Mouse (Mus musculus) spleen, adult 2 months (tissue): ENCODE data around the gene Mpnd. TPM values are rescaled to one million over a fixed set of nuclear protein-coding genes. Genes with fewer than 3 reads are reported as not detected.

Experiments used
- DNase-seq, 2 experiments: peaks; one replicate each; pipeline versions ENCODE4 v3.0.0 to v3.0.0-alpha.2; 2012 to 2021; ENCODE audit warnings: low spot score in 2 of 2, low read depth in 1 of 2
- H3K27ac ChIP-seq: fragments of 200-500 bp; 2 replicates; pipeline ENCODE4 v1.5.1; 2012; ENCODE audit warnings: low read length, inconsistent platforms; ENCODE audit not compliant: insufficient read depth
- H3K27me3 ChIP-seq: fragments of 200-500 bp; 2 replicates; pipeline ENCODE4 v1.6.1; 2012; ENCODE audit warnings: mild to moderate bottlenecking, moderate library complexity, low read length, inconsistent platforms; ENCODE audit not compliant: control insufficient read depth, insufficient read depth
- H3K36me3 ChIP-seq: fragments of 200-500 bp; 2 replicates; pipeline ENCODE4 v1.6.1; 2012; ENCODE audit warnings: mild to moderate bottlenecking, low read length, inconsistent platforms; ENCODE audit not compliant: control insufficient read depth, insufficient read depth
- H3K4me1 ChIP-seq: fragments of 200-500 bp; 2 replicates; pipeline ENCODE4 v1.6.1; 2011; ENCODE audit warnings: inconsistent platforms; ENCODE audit not compliant: control insufficient read depth, insufficient read depth, insufficient read length
- H3K4me3 ChIP-seq: fragments of 200-500 bp; 2 replicates; pipeline ENCODE4 v1.5.1; 2011; ENCODE audit warnings: mild to moderate bottlenecking, inconsistent platforms; ENCODE audit not compliant: insufficient read depth, insufficient read length; ENCODE audit errors: extremely low read depth
- CTCF ChIP-seq: fragments of 200-500 bp; IDR thresholded peaks from 2 replicates; pipeline ENCODE4 v1.5.1; 2011; ENCODE audit warnings: mild to moderate bottlenecking, inconsistent platforms; ENCODE audit not compliant: insufficient read depth, insufficient read length, insufficient replicate concordance; ENCODE audit errors: extremely low read depth
- POLR2A ChIP-seq: fragments of 200-500 bp; IDR thresholded peaks from 2 replicates; pipeline ENCODE4 v1.6.1; 2011; ENCODE audit warnings: low read depth, low read length, inconsistent platforms
- WGBS: fragments of 180-500 bp; shearing (Covaris S2); methylation state at CpG from one replicate; pipeline ENCODE4 v1.1.7; 2018; 5-methylcytosine and 5-hydroxymethylcytosine counted together
- polyA plus RNA-seq: library from polyadenylated mRNA; depleted of rRNA; stranded (reverse); fragments of >200 nt; gene quantifications from 2 replicates; pipeline ENCODE4 v1.2.3, GENCODE M21; 2012

Gene Mpnd
- polyA plus RNA-seq, 1 experiment: 76.7 TPM

DNA sequence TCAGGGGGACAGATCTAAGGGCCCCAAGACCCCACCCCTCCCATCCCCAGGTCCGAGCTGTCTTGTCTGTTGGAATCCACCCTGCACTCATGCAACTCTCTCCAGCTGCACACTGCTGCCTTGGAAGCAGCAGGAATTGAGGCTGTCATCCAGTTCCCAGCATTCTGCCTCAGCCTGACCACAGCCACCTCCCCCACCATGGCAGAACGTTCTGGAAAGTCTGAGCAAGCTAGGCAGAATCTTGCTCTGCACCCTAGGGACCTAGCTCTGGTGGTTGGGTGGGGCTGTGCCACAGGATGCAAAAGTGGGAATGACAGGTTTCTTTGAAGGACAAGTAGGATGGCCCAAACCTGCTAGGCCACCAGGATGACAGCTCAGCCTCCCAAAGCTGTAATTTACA lies 19.0 kb downstream of the Mpnd start:
- no peaks in the 10 kb centered on the region for H3K27me3 ChIP-seq
- H3K27ac ChIP-seq: no peak overlapping the region
- 50% methylated on average over 2 of the region's 2 CpGs for WGBS
- peaks cover 52% of the 10 kb centered on the region for H3K4me1 ChIP-seq
- no peak overlapping the region for H3K4me3 ChIP-seq
- no peak for DNase-seq
- H3K36me3 ChIP-seq: 0 out of 2 replicates have a peak, but pooled peaks cover 2% of the 10 kb centered on the region
- TF ChIP-seq CTCF (no peak), POLR2A (no peak)

DNA sequence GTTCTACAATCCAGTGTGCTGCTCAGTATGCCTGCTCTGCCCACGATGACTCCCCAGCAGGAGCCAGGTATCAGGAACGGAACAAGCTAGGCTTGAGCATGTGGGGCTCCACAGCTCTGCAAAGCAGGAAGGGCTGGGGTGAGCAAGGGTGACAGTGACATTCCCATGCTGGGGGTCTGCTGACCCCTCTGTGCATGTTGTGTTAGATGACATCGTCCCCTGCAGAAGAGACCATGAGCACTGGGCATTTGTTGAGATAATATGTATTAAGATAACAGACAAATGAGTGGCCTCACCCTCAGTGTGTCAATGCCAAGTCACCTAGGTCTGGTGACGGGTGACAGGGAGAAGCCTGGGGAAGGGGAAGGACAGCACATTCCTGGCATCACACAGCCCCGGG lies 19.4 kb downstream of the Mpnd start:
- DNase-seq: no peak
- no peak overlapping the region for H3K27ac ChIP-seq
- peaks cover 52% of the 10 kb centered on the region for H3K4me1 ChIP-seq
- TF ChIP-seq POLR2A (no peak), CTCF (no peak)
- 73% methylated on average over 5 of the region's 5 CpGs for WGBS
- H3K36me3 ChIP-seq: 0 out of 2 replicates have a peak, but pooled peaks cover 2% of the 10 kb centered on the region
- H3K4me3 ChIP-seq: no peak overlapping the region
- no peaks in the 10 kb centered on the region for H3K27me3 ChIP-seq

DNA sequence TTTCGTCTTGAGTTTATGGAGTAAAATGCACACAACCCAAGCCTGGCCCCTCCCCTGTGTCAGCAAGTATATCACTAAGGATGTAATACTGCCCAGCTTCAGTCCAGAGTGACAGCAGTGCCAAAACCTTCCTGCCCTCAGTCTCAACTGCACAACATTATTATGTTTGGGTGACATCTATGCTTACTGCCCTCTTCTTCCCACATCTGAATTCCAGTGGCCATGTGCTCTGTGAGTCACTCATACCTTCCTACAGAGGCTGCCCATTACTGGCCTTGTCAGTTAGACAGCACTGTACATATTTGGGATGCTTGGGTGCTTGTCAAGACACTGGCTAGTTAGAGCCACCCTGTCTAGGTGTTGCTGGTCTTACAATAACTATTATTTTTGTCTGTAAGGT lies 20.8 kb downstream of the Mpnd start:
- Histone ChIP-seq H3K27me3 (no peaks in the 10 kb centered on the region), H3K4me3 (no peak overlapping the region), H3K36me3 (0 out of 2 replicates have a peak, but pooled peaks cover 2% of the 10 kb centered on the region), H3K4me1 (peaks cover 51% of the 10 kb centered on the region), H3K27ac (no peak overlapping the region)
- no peak for TF ChIP-seq CTCF
- no peak for DNase-seq
- WGBS: 93% methylated on average over 1 of the region's 1 CpGs

DNA sequence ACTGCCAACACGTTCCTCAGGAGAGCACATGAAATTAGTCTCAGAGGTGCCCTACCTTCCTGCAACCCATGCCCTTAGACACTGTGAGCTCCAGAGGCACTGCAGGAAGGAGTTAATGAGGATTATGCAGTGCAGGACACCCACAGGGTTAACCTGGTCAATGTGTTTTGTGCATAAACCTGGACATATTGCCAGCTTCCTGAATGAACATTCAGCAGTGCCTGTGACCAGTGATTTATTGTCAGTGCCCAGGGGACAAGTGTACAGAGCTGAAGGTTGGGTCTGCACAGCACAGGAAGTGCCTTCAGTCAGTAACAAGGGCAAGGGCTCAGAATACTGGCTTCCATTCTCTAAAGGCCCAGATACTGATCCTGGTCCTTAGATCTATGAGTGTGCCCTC lies 21.4 kb downstream of the Mpnd start:
- no peaks in the 10 kb centered on the region for H3K27me3 ChIP-seq
- no peak for DNase-seq
- 55% methylated on average over 1 of the region's 1 CpGs for WGBS
- no peak overlapping the region for H3K27ac ChIP-seq
- 0 out of 2 replicates have a peak, but pooled peaks cover 2% of the 10 kb centered on the region for H3K36me3 ChIP-seq
- no peak overlapping the region for H3K4me3 ChIP-seq
- peaks cover 48% of the 10 kb centered on the region for H3K4me1 ChIP-seq
- no peak for TF ChIP-seq POLR2A
- TF ChIP-seq CTCF: no peak

DNA sequence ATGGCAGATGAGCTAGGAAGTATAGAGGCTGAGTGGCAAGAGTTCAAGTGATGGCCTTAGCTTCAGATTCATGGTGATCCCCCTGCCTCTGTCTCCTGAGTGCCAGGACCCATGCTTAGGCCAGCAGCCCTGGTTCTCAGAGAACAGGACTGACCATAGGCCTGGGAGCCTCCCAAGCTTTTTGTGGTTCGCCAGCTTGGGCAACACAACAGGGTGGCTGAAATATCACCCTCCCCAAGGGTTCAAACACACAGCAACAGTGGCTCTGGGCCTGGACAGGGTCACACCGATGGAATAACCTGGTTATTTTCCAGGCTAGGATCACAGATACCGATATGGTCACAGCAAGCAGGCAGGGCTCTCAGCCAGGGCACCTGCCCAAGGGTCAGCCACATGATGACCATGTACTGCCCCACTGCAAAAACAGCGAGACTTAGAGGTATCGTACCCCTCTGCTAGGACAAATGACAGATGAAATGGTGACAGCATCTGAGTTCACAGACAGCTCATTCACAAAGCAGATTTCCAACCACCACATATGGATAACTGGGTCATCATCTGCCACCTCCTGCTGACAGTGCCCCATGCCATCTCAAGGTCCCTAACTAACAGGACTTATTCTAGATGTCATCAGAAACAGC lies 22.4 kb downstream of the Mpnd start:
- Histone ChIP-seq H3K36me3 (0 out of 2 replicates have a peak, but pooled peaks cover 2% of the 10 kb centered on the region), H3K27me3 (no peaks in the 10 kb centered on the region), H3K27ac (no peak overlapping the region), H3K4me1 (peaks cover 47% of the 10 kb centered on the region), H3K4me3 (no peak overlapping the region)
- DNase-seq: no peak
- TF ChIP-seq POLR2A: no peak
- no peak for TF ChIP-seq CTCF
- 95% methylated on average over 5 of the region's 5 CpGs for WGBS

DNA sequence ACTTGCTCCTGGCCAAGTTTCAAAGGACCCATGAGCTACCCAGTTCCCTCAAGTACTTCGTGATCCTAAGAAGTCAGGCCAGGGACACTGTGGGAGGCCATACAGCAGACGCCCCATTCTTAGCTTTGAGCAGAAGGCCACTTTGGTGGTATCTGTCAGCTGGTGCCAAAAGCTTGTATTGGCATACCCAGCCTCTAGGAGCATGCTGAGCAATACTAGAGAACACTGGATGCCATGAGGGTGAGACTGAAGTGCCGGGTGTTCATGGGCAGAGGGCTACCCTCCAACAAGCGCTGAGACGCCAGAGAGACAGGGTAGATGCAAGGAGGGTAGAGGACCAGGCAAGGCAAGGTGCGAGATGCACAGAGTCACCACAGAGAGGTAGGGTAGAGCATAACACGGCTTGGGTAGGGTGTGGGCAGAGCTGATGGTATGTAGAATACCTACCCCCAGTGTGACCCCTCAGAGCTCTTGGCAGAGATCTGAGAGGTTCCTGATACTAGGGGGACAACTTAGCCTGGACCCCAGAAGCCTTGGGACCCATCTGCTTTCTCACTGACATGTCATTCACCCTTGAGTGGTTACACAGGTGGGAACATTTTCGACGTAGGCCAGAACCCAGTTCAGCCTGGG lies 24.8 kb downstream of the Mpnd start:
- 72% methylated on average over 9 of the region's 9 CpGs for WGBS
- DNase-seq: no peak
- peak overlapping the region; percentile 37; the same call in 1 of the 2 replicates for H3K27ac ChIP-seq
- H3K4me1 ChIP-seq: peaks cover 40% of the 10 kb centered on the region; the same call in 1 of the 2 replicates
- H3K4me3 ChIP-seq: no peak overlapping the region
- H3K27me3 ChIP-seq: no peaks in the 10 kb centered on the region
- H3K36me3 ChIP-seq: 0 out of 2 replicates have a peak, but pooled peaks cover 2% of the 10 kb centered on the region
- TF ChIP-seq CTCF: no peak
- TF ChIP-seq POLR2A: no peak

DNA sequence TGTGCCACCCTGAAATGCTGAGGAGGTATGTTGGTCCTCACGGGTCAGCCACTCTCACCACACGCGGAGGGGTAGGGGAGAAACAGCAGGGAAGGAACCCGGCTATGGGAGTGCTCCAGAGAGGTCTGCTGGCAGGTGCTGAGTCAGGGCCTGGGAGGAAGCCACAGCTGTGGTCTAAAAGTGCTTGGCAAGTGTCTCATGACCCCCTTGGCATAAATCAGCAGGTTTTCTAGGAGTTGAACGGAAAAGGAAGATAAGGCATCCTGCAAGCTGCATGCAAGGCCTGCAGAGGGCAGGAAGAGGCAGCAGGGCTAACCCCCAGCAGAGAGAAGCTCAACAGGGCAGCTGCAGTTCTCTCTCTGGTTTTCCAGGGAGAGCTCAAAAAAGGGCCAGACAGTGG lies 25.4 kb downstream of the Mpnd start:
- Histone ChIP-seq H3K4me1 (peaks cover 39% of the 10 kb centered on the region; the same call in 1 of the 2 replicates), H3K27me3 (no peaks in the 10 kb centered on the region), H3K4me3 (no peak overlapping the region), H3K27ac (peak overlapping the region; percentile 37; the same call in 1 of the 2 replicates), H3K36me3 (0 out of 2 replicates have a peak, but pooled peaks cover 2% of the 10 kb centered on the region)
- WGBS: 22% methylated on average over 5 of the region's 5 CpGs
- TF ChIP-seq CTCF (no peak), POLR2A (no peak)
- no peak for DNase-seq
